Mouse (Mus musculus) hindbrain, embryonic 16.5 days (tissue): ENCODE measurements at regions not wholly inside any gene's neighbourhood (a gene's known extent, or its start where the extent isn't known, plus 50 kb on each side); places are given as distances from the start of the nearest gene placed in this dataset.

Experiments
- ATAC-seq: fragments of 200-750 bp; cut with Nextera tagmentation; 2 replicates; pipeline ENCODE4 v1.8.0; 2017; ENCODE audit warnings: moderate TSS enrichment, moderate library complexity
- H3K27ac ChIP-seq: fragments of 300-500 bp; sonication (generic); 2 replicates; pipeline ENCODE4 v1.5.1; 2014; ENCODE audit warnings: low read depth, mild to moderate bottlenecking, control low read depth, low read length, moderate library complexity
- H3K27me3 ChIP-seq: fragments of 300-500 bp; sonication (generic); replicated peaks from 2 replicates; pipeline ENCODE4 v1.6.1; 2014; ENCODE audit warnings: low read length; ENCODE audit not compliant: control insufficient read depth, insufficient read depth
- H3K36me3 ChIP-seq: fragments of 300-500 bp; sonication (generic); 2 replicates; pipeline ENCODE4 v1.6.1; 2014; ENCODE audit warnings: mild to moderate bottlenecking, low read length, moderate library complexity, mixed read lengths; ENCODE audit not compliant: control insufficient read depth, insufficient read depth
- H3K4me1 ChIP-seq: fragments of 300-500 bp; sonication (generic); 2 replicates; pipeline ENCODE4 v1.6.1; 2014; ENCODE audit warnings: low read depth, low read length; ENCODE audit not compliant: control insufficient read depth, insufficient read depth
- H3K4me2 ChIP-seq: fragments of 300-500 bp; sonication (generic); 2 replicates; pipeline ENCODE4 v1.6.1; 2014; ENCODE audit warnings: mild to moderate bottlenecking, low read length, control low read depth, moderate library complexity
- H3K4me3 ChIP-seq: fragments of 300-500 bp; sonication (generic); 2 replicates; pipeline ENCODE4 v1.5.1; 2014; ENCODE audit warnings: mild to moderate bottlenecking, low read length, control low read depth, moderate library complexity
- H3K9ac ChIP-seq: fragments of 300-500 bp; sonication (generic); 2 replicates; pipeline ENCODE4 v1.6.1; 2014; ENCODE audit warnings: low read depth, mild to moderate bottlenecking, control low read depth, low read length, moderate library complexity
- H3K9me3 ChIP-seq: fragments of 300-500 bp; sonication (generic); 2 replicates; pipeline ENCODE4 v1.6.1; 2014; ENCODE audit warnings: mild to moderate bottlenecking, low read length, moderate library complexity; ENCODE audit not compliant: control insufficient read depth
- WGBS: fragments of 180-500 bp; shearing (Covaris S2); extraction: QIAGEN DNeasy Blood & Tissue Kit; methylation state at CpG from one replicate; pipeline ENCODE4 v1.1.7; 2014; 5-methylcytosine and 5-hydroxymethylcytosine counted together

DNA sequence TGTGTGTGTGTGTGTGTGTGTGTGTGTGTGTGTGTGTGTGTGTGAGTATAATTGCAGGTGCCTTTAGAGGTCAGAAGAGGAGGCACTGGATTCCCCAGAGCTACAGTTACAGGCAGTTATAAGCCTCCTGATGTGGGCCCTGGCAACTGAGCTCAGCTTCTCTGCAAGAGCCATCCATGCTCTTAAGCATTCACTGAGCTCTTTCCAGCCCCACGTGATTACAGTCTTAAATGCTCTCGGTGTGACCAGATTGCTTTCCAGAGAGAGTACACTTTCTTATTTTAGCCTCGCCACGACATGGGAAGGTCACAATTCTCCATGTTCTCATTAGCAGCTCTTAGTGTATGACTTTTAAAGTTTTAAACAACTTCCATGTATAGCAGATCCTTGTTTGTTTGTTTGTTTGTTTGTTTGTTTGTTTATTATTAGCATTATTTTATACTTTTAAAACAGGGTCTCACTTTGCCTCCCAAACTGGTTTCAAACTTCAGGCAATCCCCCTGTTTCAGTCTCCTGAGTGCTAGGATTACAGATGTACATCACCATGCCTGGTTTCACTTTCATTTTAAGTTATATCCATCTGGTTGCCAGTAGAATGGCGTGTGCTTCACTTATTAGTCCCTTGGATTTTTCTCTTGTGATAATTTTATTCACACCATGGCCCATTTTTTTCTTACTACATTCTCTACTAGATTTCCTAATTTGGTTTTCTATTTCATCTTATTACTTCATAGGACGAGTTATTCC, 58.9 kb upstream of the Lifr start:
- no peaks in the 10 kb centered on the region for H3K4me1 ChIP-seq
- H3K9ac ChIP-seq: no peak overlapping the region
- H3K27ac ChIP-seq: no peak overlapping the region
- 64% methylated on average over 6 of the region's 6 CpGs for WGBS
- H3K27me3 ChIP-seq: no peaks in the 10 kb centered on the region
- no peak for ATAC-seq
- no peak overlapping the region for H3K4me3 ChIP-seq
- H3K9me3 ChIP-seq: no peaks in the 10 kb centered on the region
- H3K36me3 ChIP-seq: no peaks in the 10 kb centered on the region
- no peak overlapping the region for H3K4me2 ChIP-seq

GRCm38 (mm10) chr15:7037475-7037874, 52.9 kb upstream of the Lifr start:
- no peak overlapping the region for H3K9ac ChIP-seq
- no peak overlapping the region for H3K4me3 ChIP-seq
- WGBS: 86% methylated on average over 8 of the region's 8 CpGs
- H3K4me2 ChIP-seq: no peak overlapping the region
- ATAC-seq: no peak
- no peaks in the 10 kb centered on the region for H3K36me3 ChIP-seq
- H3K27ac ChIP-seq: no peak overlapping the region
- H3K27me3 ChIP-seq: no peaks in the 10 kb centered on the region
- H3K4me1 ChIP-seq: no peaks in the 10 kb centered on the region
- H3K9me3 ChIP-seq: no peaks in the 10 kb centered on the region

- Histone ChIP-seq H3K9ac (no peak overlapping the region), H3K36me3 (no peaks in the 10 kb centered on the region), H3K4me2 (no peak overlapping the region), H3K4me1 (no peaks in the 10 kb centered on the region), H3K27me3 (no peaks in the 10 kb centered on the region), H3K4me3 (no peak overlapping the region), H3K9me3 (no peaks in the 10 kb centered on the region), H3K27ac (no peak overlapping the region)
- ATAC-seq: no peak
- WGBS: 92% methylated on average over 5 of the region's 5 CpGs
Observed at GRCm38 (mm10) chr15:7039119-7039518, 51.3 kb upstream of the Lifr start.

- Histone ChIP-seq H3K4me1 (no peaks in the 10 kb centered on the region), H3K27ac (no peak overlapping the region), H3K27me3 (no peaks in the 10 kb centered on the region), H3K9me3 (no peaks in the 10 kb centered on the region), H3K9ac (no peak overlapping the region), H3K36me3 (no peaks in the 10 kb centered on the region), H3K4me3 (no peak overlapping the region), H3K4me2 (no peak overlapping the region)
- no peak for ATAC-seq
- 60% methylated on average over 4 of the region's 4 CpGs for WGBS
Observed at GRCm38 (mm10) chr15:7039825-7040224, 50.6 kb upstream of the Lifr start.
